Mouse (Mus musculus) liver, embryonic 11.5 days (tissue): ENCODE results near the gene S100pbp. TPM values are rescaled to one million over a fixed set of nuclear protein-coding genes. Genes with fewer than 3 reads are reported as not detected.

Source experiments
- ATAC-seq: fragments of 200-750 bp; cut with Nextera tagmentation; replicated peaks from 2 replicates; pipeline ENCODE4 v1.8.0; 2017; ENCODE audit warnings: moderate number of reproducible peaks, mild to moderate bottlenecking, moderate TSS enrichment, moderate library complexity; ENCODE audit not compliant: low FRiP score
- DNase-seq: peaks from one replicate; pipeline ENCODE4 v3.0.0-alpha.2; 2017; ENCODE audit warnings: low spot score
- H3K27ac ChIP-seq: fragments of 300-500 bp; sonication (generic); 2 replicates; pipeline ENCODE4 v1.5.1; 2014; ENCODE audit warnings: mild to moderate bottlenecking, low read depth, low read length, control low read depth
- H3K27me3 ChIP-seq: fragments of 300-500 bp; sonication (generic); replicated peaks from 2 replicates; pipeline ENCODE4 v1.6.1; 2014; ENCODE audit warnings: low read length, mixed read lengths; ENCODE audit not compliant: control insufficient read depth, insufficient read depth
- H3K36me3 ChIP-seq: fragments of 300-500 bp; sonication (generic); 2 replicates; pipeline ENCODE4 v1.6.1; 2014; ENCODE audit warnings: mild to moderate bottlenecking, low read length, moderate library complexity, mixed read lengths; ENCODE audit not compliant: control insufficient read depth, insufficient read depth
- H3K4me1 ChIP-seq: fragments of 300-500 bp; sonication (generic); replicated peaks from 2 replicates; pipeline ENCODE4 v1.6.1; 2014; ENCODE audit warnings: low read length, mixed read lengths; ENCODE audit not compliant: control insufficient read depth, insufficient read depth
- H3K4me2 ChIP-seq: fragments of 300-500 bp; sonication (generic); 2 replicates; pipeline ENCODE4 v1.6.1; 2014; ENCODE audit warnings: mild to moderate bottlenecking, control low read depth, moderate library complexity
- H3K4me3 ChIP-seq: fragments of 300-500 bp; sonication (generic); 2 replicates; pipeline ENCODE4 v1.5.1; 2014; ENCODE audit warnings: low read depth, low read length, control low read depth
- H3K9ac ChIP-seq: fragments of 300-500 bp; sonication (generic); 2 replicates; pipeline ENCODE4 v1.6.1; 2014; ENCODE audit warnings: low read depth, low read length, control low read depth
- H3K9me3 ChIP-seq: fragments of 300-500 bp; sonication (generic); 2 replicates; pipeline ENCODE4 v1.6.1; 2016; ENCODE audit warnings: low read length, inconsistent platforms, mixed read lengths; ENCODE audit not compliant: control insufficient read depth
- WGBS: fragments of 180-500 bp; shearing (Covaris S2); extraction: QIAGEN DNeasy Blood & Tissue Kit; methylation state at CpG from one replicate; pipeline ENCODE4 v1.1.7; 2014; 5-methylcytosine and 5-hydroxymethylcytosine counted together
- polyA plus RNA-seq: library from polyadenylated mRNA; unstranded; fragments of >200 nt; fragmentation: Nextera tagmentation; extraction: Ambion mirVana; gene quantifications from 2 replicates; pipeline ENCODE4 v1.2.1, GENCODE M21; 2014

The S100pbp gene
- polyA plus RNA-seq, 1 experiment from 2014 or later, result 18.9 TPM

DNA sequence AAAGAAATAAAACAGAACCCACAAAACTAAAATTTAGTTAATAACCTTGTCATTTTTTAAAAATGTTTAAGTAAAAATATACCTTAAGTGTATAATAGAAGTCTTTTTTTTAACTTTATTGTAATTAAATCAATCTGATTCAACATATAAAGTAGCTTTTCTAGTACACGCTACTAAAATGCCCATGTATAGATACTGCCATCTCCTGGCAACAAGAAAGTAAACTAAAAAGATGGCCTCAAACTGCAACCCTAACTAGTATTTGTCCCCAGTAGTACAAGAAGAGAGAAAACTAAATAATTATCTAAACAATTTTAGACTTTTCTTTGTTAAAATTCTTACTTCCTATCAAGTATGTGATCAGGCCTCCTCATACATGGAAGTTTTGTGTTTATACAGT, 10.0 kb downstream of the S100pbp start:
- Histone ChIP-seq H3K27me3 (no peaks in the 10 kb centered on the region), H3K36me3 (peaks cover 9% of the 10 kb centered on the region; the same call in 1 of the 2 replicates), H3K9me3 (no peaks in the 10 kb centered on the region), H3K27ac (no peak overlapping the region), H3K4me2 (no peak overlapping the region), H3K9ac (no peak overlapping the region), H3K4me1 (no peaks in the 10 kb centered on the region), H3K4me3 (no peak overlapping the region)
- WGBS, result 65% methylated on average over 1 of the region's 1 CpGs
- ATAC-seq, result no peak
- no peak for DNase-seq

DNA sequence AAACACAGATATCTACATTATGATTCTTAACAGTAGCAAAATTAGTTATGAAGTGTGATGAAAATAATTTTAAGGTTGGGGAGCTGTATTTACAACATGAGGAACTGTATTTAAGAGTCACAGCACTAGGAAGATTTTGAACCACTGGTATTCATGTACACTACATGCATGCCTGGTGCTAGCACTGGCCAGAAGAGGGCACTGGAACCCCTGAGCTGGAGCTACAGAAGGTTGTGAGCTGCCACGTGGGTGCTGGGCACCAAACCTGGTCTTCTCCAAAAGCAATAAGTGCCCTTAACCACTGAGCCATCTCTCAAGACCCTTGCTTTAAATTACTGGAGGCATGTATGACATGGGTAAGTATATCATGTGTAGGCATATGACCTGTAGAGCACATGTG, 17.0 kb downstream of the S100pbp start:
- H3K36me3 ChIP-seq, result peaks cover 21% of the 10 kb centered on the region
- H3K4me1 ChIP-seq, result no peaks in the 10 kb centered on the region
- ATAC-seq, result no peak
- no peak overlapping the region for H3K27ac ChIP-seq
- no peak for DNase-seq
- H3K4me3 ChIP-seq, result no peak overlapping the region
- H3K27me3 ChIP-seq, result no peaks in the 10 kb centered on the region
- no peak overlapping the region for H3K9ac ChIP-seq
- 77% methylated on average over 1 of the region's 1 CpGs for WGBS
- no peak overlapping the region for H3K4me2 ChIP-seq
- H3K9me3 ChIP-seq, result no peaks in the 10 kb centered on the region

DNA sequence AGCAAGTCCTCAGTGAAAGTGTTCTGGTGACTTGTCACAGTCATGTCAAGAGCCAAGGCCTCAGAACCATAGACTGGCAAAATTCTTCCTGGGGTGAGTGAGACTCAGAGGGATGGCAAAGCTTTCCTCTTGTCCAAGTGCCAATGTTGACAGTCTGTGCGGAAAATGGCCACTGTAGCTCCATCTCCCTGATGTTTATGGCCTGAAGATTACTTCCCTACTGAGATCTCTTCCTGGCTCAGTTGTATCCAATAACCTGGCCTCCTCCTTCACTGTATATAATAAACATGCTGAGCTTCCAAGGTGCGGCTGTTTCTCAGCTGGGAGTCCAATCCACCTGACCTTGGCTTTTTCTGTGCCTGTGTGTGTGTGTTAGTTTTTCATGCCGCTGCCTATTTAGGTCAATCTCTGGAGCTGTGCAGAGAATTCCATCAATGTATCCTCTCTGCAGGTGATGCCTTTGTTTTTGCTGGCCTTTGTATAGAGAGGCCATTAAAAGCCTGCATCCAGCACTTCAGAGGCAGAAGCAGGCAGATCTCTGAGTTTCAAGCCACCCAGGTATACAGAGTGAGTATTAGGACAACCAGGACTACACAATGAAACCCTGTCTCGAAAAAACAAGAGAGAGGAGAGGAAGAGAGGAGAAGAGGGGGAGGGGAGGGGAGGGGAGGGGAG, 27.8 kb downstream of the S100pbp start:
- Histone ChIP-seq H3K9me3 (no peaks in the 10 kb centered on the region), H3K9ac (no peak overlapping the region), H3K4me3 (no peak overlapping the region), H3K4me1 (peaks cover 9% of the 10 kb centered on the region), H3K27ac (no peak overlapping the region), H3K4me2 (no peak overlapping the region), H3K27me3 (no peaks in the 10 kb centered on the region), H3K36me3 (peaks cover 8% of the 10 kb centered on the region)
- DNase-seq (no peak), ATAC-seq (no peak)
- WGBS, result 79% methylated on average over 4 of the region's 4 CpGs

DNA sequence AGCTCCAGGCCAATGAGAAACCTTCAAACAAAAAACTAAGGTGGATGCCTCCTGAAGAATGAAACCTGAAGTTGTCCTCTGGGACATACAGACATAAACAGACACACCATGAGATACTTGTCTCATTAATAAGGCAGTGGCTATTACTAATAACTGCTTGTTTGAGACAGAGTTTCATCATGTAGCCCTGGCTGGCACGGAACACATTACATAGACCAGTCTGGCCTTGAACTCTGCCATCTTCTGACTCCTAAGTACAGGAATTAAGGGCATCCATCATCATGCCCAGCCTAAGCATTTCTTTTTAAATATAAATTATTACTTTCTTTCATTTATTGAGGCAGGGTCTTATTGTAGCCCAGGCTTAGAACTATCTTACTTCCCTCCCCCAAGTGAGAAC, 28.5 kb downstream of the S100pbp start:
- Histone ChIP-seq H3K9ac (no peak overlapping the region), H3K27me3 (no peaks in the 10 kb centered on the region), H3K36me3 (peaks cover 8% of the 10 kb centered on the region), H3K4me3 (no peak overlapping the region), H3K9me3 (no peaks in the 10 kb centered on the region), H3K4me2 (no peak overlapping the region), H3K4me1 (peaks cover 9% of the 10 kb centered on the region), H3K27ac (no peak overlapping the region)
- 97% methylated on average over 1 of the region's 1 CpGs for WGBS
- no peak for DNase-seq
- ATAC-seq, result no peak

DNA sequence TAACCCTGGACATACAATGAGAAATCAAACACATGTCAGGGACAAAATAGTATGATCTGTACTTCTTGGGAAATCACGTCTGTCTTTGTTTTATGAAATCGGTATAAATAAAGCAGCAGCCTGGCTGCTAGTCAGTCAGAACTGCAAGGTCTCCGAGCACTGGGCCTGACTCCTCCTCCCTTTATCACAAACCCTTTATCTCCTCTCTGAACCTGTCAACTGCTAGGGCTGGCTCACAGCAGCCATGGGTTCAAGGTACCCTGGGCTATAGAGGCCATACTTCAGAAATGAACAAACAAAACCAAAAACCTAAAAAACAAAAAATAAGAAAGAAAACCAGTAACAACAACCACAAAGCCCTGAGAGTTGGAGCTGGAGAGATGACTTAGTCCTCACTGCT, 31.0 kb downstream of the S100pbp start:
- H3K9ac ChIP-seq, result no peak overlapping the region
- 48% methylated on average over 3 of the region's 3 CpGs for WGBS
- H3K4me2 ChIP-seq, result no peak overlapping the region
- DNase-seq (no peak), ATAC-seq (peak; percentile 93)
- H3K27me3 ChIP-seq, result no peaks in the 10 kb centered on the region
- H3K36me3 ChIP-seq, result peaks cover 9% of the 10 kb centered on the region; the same call in 1 of the 2 replicates
- H3K9me3 ChIP-seq, result no peaks in the 10 kb centered on the region
- peaks cover 9% of the 10 kb centered on the region for H3K4me1 ChIP-seq
- 0 out of 2 replicates have a peak overlapping the region, but pooled peaks have one; percentile 57 for H3K27ac ChIP-seq
- no peak overlapping the region for H3K4me3 ChIP-seq

DNA sequence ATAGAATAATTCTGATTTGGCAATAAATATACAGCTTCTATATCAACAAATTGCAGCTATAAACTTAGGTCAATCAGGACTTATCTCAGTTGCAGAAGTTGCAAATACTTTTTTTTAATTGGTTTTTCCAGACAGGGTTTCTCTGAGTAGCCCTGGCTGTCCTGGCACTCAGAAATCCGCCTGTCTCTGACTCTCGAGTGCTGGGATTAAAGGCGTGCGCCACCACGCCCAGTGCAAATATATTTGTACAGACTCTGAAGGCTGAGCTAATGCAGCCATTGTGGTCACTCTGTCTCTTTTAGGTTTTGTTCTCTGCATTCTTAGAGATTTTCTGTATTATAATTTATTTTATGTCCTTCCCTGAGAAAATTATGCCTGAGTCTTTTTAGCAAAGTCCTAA, 32.0 kb downstream of the S100pbp start:
- Histone ChIP-seq H3K4me2 (no peak overlapping the region), H3K27ac (no peak overlapping the region), H3K27me3 (no peaks in the 10 kb centered on the region), H3K4me3 (no peak overlapping the region), H3K9ac (no peak overlapping the region), H3K4me1 (peaks cover 9% of the 10 kb centered on the region), H3K9me3 (no peaks in the 10 kb centered on the region), H3K36me3 (peaks cover 9% of the 10 kb centered on the region; the same call in 1 of the 2 replicates)
- no peak for ATAC-seq
- 85% methylated on average over 5 of the region's 5 CpGs for WGBS
- DNase-seq, result no peak

DNA sequence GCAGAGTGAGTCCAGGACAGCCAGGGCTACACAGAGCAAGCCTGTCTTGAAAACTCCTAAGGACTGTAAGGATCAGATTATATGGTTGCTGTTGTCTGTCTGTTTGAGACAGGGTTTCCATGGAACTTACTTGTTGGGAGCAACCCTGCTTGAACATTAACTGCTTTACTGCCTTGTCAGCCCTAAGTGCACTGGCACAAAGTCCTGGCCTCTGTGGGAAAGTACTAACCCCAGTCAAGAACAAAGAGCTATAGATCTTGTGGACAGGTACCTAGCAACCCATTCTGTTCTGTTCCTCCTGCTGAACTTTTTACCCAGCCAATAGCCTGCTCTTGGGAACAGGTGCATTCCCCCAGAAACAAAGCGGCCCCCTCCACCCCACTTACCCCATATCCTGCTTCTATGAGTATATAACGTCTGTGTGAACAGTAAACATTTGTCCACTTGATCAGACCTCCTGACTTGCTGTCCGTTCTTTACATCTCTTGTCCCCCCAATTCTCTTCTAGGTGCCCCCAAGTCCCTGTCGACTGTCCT, 38.2 kb downstream of the S100pbp start:
- H3K27me3 ChIP-seq, result no peaks in the 10 kb centered on the region
- ATAC-seq (no peak), DNase-seq (no peak)
- no peak overlapping the region for H3K4me2 ChIP-seq
- no peak overlapping the region for H3K4me3 ChIP-seq
- 89% methylated on average over 4 of the region's 4 CpGs for WGBS
- H3K9ac ChIP-seq, result no peak overlapping the region
- no peak overlapping the region for H3K27ac ChIP-seq
- H3K9me3 ChIP-seq, result no peaks in the 10 kb centered on the region
- peaks cover 18% of the 10 kb centered on the region; the same call in 1 of the 2 replicates for H3K36me3 ChIP-seq
- no peaks in the 10 kb centered on the region; the same call in 1 of the 2 replicates for H3K4me1 ChIP-seq

DNA sequence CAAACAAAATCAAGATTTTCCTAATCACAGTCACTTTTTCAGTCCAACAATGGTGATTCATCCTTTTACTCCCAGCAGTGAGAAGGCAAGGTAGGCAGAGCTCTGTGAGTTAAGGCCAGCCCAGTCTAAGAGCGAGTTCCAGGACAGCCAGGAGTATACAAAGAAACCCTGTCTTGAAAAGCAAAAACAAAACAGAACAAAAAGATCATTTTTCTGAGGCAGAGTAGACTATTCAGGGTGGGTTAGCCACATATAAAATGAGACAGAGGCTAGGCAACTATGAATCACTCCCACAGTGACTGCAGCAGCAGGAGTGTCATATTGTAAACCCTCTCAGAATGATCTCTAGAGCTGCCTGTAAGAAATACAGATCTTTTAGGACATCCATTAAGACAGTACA, 40.2 kb downstream of the S100pbp start:
- Histone ChIP-seq H3K4me1 (no peaks in the 10 kb centered on the region; the same call in 1 of the 2 replicates), H3K36me3 (peaks cover 10% of the 10 kb centered on the region; the same call in 1 of the 2 replicates), H3K4me3 (no peak overlapping the region), H3K4me2 (no peak overlapping the region), H3K27me3 (no peaks in the 10 kb centered on the region), H3K9me3 (no peaks in the 10 kb centered on the region), H3K27ac (no peak overlapping the region), H3K9ac (no peak overlapping the region)
- DNase-seq (no peak), ATAC-seq (no peak)
- 87% methylated on average over 1 of the region's 1 CpGs for WGBS

DNA sequence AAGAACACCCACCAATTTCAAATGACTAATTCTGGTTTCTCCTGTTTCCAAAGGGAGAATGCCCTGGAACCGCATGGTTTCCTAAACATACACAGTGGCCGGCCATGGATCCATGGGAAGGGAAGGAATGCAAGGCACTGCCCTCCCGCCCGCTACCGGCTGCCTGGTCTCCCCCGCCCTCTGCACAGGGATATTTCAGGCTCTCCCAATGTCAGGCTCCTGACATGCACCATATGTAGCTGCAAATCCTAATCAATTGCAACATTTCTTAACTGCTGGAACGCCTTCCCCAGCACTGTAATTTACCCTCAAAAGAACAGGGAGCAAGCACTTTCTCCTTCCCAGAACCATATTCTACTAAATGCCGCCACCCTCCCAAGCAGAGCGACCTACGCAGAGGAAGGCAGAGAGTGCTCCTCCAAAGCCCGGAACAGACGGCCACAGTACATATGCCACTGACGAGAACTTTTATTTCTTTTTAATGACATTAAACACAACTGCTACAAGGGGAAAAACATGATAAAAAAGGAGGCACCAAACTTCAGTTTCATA, 41.9 kb downstream of the S100pbp start:
- DNase-seq, result no peak
- Histone ChIP-seq H3K4me1 (no peaks in the 10 kb centered on the region; the same call in none of the 2 replicates), H3K4me2 (no peak overlapping the region), H3K27me3 (no peaks in the 10 kb centered on the region), H3K4me3 (no peak overlapping the region), H3K9ac (no peak overlapping the region), H3K9me3 (no peaks in the 10 kb centered on the region), H3K36me3 (peaks cover 9% of the 10 kb centered on the region; the same call in 1 of the 2 replicates), H3K27ac (no peak overlapping the region)
- no peak for ATAC-seq
- 80% methylated on average over 13 of the region's 13 CpGs for WGBS
